In genomic region chr9:116083300-116083699, GRCm38 (mm10) we compare ENCODE assay signal across 17 mouse cellular contexts.
"Had no signal": no experiment of that assay in that cellular context is flagged by ENCODE, and none has a peak within 500 bp of the region (broad histone marks: within the 10 kb centered on the region; RNA-seq: fewer than 3 reads in every experiment).

No protein-coding gene starts in this region.

- H3K4me2 ChIP-seq: kidney, embryonic 15.5 days; limb, embryonic 12.5 days; limb, embryonic 15.5 days; liver, embryonic 11.5 days; liver, embryonic 15.5 days; midbrain, embryonic 12.5 days; midbrain, embryonic 15.5 days; neural tube, embryonic 13.5 days; stomach, embryonic 15.5 days had no signal

- H3K9ac ChIP-seq: kidney, embryonic 15.5 days; limb, embryonic 12.5 days; limb, embryonic 15.5 days; liver, embryonic 15.5 days; midbrain, embryonic 12.5 days; midbrain, embryonic 15.5 days; neural tube, embryonic 13.5 days; stomach, embryonic 15.5 days had no signal

- H3K27ac ChIP-seq: kidney, embryonic 15.5 days; limb, embryonic 12.5 days; limb, embryonic 15.5 days; liver, embryonic 15.5 days; midbrain, embryonic 12.5 days; midbrain, embryonic 15.5 days; neural tube, embryonic 13.5 days; stomach, embryonic 15.5 days had no signal

- ATAC-seq: midbrain, embryonic 15.5 days had no signal

- H3K27me3 ChIP-seq: kidney, embryonic 15.5 days; limb, embryonic 12.5 days; limb, embryonic 15.5 days; liver, embryonic 15.5 days; midbrain, embryonic 12.5 days; midbrain, embryonic 15.5 days; neural tube, embryonic 13.5 days; stomach, embryonic 15.5 days had no signal

- H3K9me3 ChIP-seq: kidney, embryonic 15.5 days; limb, embryonic 12.5 days; limb, embryonic 15.5 days; liver, embryonic 15.5 days; midbrain, embryonic 12.5 days; midbrain, embryonic 15.5 days; neural tube, embryonic 13.5 days; stomach, embryonic 15.5 days had no signal

- DNase-seq: kidney, postnatal 10 days; layer of hippocampus, postnatal 36 days; left cerebral cortex, postnatal 4 days; lung, adult 2 months; lung, postnatal 14 days; retina, postnatal 1 day; thymus, postnatal 25 days had no signal

- H3K4me3 ChIP-seq: kidney, embryonic 15.5 days; limb, embryonic 12.5 days; limb, embryonic 15.5 days; liver, embryonic 15.5 days; midbrain, embryonic 12.5 days; midbrain, embryonic 15.5 days; myocyte; neural tube, embryonic 13.5 days; stomach, embryonic 15.5 days had no signal

- H3K36me3 ChIP-seq: liver, embryonic 15.5 days; midbrain, embryonic 12.5 days; midbrain, embryonic 15.5 days; neural tube, embryonic 13.5 days; stomach, embryonic 15.5 days had no signal

- H3K4me1 ChIP-seq: limb, embryonic 12.5 days; limb, embryonic 15.5 days; midbrain, embryonic 12.5 days; midbrain, embryonic 15.5 days; neural tube, embryonic 13.5 days; stomach, embryonic 15.5 days had no signal
